Mouse (Mus musculus) forebrain, embryonic 10.5 days (tissue): Measurements from ENCODE around the gene St7. TPM values are rescaled to one million over a fixed set of nuclear protein-coding genes. Genes with fewer than 3 reads are reported as not detected.
A peak's percentile ranks its signal among the peaks of the same experiment; 100 is the strongest.

Experiments used
- DNase-seq: peaks from one replicate; pipeline ENCODE4 v3.0.0-alpha.2; 2017; ENCODE audit warnings: low spot score; ENCODE audit errors: extremely low spot score
- H3K27ac ChIP-seq: fragments of 300-500 bp; sonication (generic); 2 replicates; pipeline ENCODE4 v1.5.1; 2016; ENCODE audit warnings: mild to moderate bottlenecking
- H3K27me3 ChIP-seq: fragments of 300-500 bp; sonication (generic); 2 replicates; pipeline ENCODE4 v1.6.1; 2016; ENCODE audit warnings: mild to moderate bottlenecking; ENCODE audit not compliant: poor library complexity, severe bottlenecking
- H3K36me3 ChIP-seq: fragments of 300-500 bp; sonication (generic); replicated peaks from 2 replicates; pipeline ENCODE4 v1.6.1; 2016; ENCODE audit warnings: mild to moderate bottlenecking, moderate library complexity
- H3K4me1 ChIP-seq: fragments of 300-500 bp; sonication (generic); 2 replicates; pipeline ENCODE4 v1.6.1; 2016
- H3K4me3 ChIP-seq: fragments of 300-500 bp; sonication (generic); 2 replicates; pipeline ENCODE4 v1.5.1; 2016; ENCODE audit warnings: mild to moderate bottlenecking, moderate library complexity
- H3K9me3 ChIP-seq: fragments of 300-500 bp; sonication (generic); 2 replicates; pipeline ENCODE4 v1.6.1; 2016; ENCODE audit warnings: mild to moderate bottlenecking, moderate library complexity
- WGBS: fragments of 180-500 bp; shearing (Covaris S2); methylation state at CpG from one replicate; pipeline ENCODE4 v1.1.7; 2016; 5-methylcytosine and 5-hydroxymethylcytosine counted together
- polyA plus RNA-seq: library from polyadenylated mRNA; unstranded; fragments of >200 nt; fragmentation: Nextera tagmentation; extraction: Ambion mirVana; gene quantifications from 2 replicates; pipeline ENCODE4 v1.2.1, GENCODE M21; 2016

Gene St7
- polyA plus RNA-seq, 1 experiment from 2014 or later, result 22.9 TPM

GRCm38 (mm10) chr6:17968467-17969144, 275.9 kb downstream of the St7 start:
- Histone ChIP-seq H3K9me3 (no peaks in the 10 kb centered on the region), H3K4me3 (no peak overlapping the region), H3K27me3 (no peaks in the 10 kb centered on the region), H3K36me3 (no peaks in the 10 kb centered on the region), H3K27ac (no peak overlapping the region), H3K4me1 (peaks cover 3% of the 10 kb centered on the region; the same call in 1 of the 2 replicates)
- peak; percentile 57 for DNase-seq
- WGBS, result 77% methylated on average over 1 of the region's 1 CpGs

- no peak overlapping the region for H3K27ac ChIP-seq
- no peaks in the 10 kb centered on the region for H3K9me3 ChIP-seq
- H3K4me1 ChIP-seq, result peaks cover 2% of the 10 kb centered on the region; the same call in 1 of the 2 replicates
- H3K36me3 ChIP-seq, result no peaks in the 10 kb centered on the region
- H3K4me3 ChIP-seq, result no peak overlapping the region
- no peaks in the 10 kb centered on the region for H3K27me3 ChIP-seq
- WGBS, result 89% methylated on average over 1 of the region's 1 CpGs
- DNase-seq, result no peak
Observed at GRCm38 (mm10) chr6:17969815-17970214, 277.1 kb downstream of the St7 start.

GRCm38 (mm10) chr6:17971393-17971792, 278.7 kb downstream of the St7 start:
- H3K4me3 ChIP-seq, result no peak overlapping the region
- no peaks in the 10 kb centered on the region for H3K9me3 ChIP-seq
- H3K4me1 ChIP-seq, result no peaks in the 10 kb centered on the region; the same call in 1 of the 2 replicates
- no peak for DNase-seq
- no peaks in the 10 kb centered on the region for H3K36me3 ChIP-seq
- no peak overlapping the region for H3K27ac ChIP-seq
- H3K27me3 ChIP-seq, result no peaks in the 10 kb centered on the region

GRCm38 (mm10) chr6:17974416-17974815, 281.7 kb downstream of the St7 start:
- no peak for DNase-seq
- 94% methylated on average over 3 of the region's 3 CpGs for WGBS
- H3K4me1 ChIP-seq, result no peaks in the 10 kb centered on the region
- H3K27ac ChIP-seq, result no peak overlapping the region
- no peaks in the 10 kb centered on the region for H3K36me3 ChIP-seq
- H3K9me3 ChIP-seq, result no peaks in the 10 kb centered on the region
- H3K27me3 ChIP-seq, result no peaks in the 10 kb centered on the region
- no peak overlapping the region for H3K4me3 ChIP-seq

- Histone ChIP-seq H3K27ac (no peak overlapping the region), H3K27me3 (no peaks in the 10 kb centered on the region), H3K9me3 (no peaks in the 10 kb centered on the region), H3K4me1 (no peaks in the 10 kb centered on the region), H3K36me3 (no peaks in the 10 kb centered on the region), H3K4me3 (no peak overlapping the region)
- no peak for DNase-seq
- WGBS, result 57% methylated on average over 1 of the region's 1 CpGs
Observed at GRCm38 (mm10) chr6:17977165-17977564, 284.4 kb downstream of the St7 start.

- Histone ChIP-seq H3K27ac (no peak overlapping the region), H3K9me3 (no peaks in the 10 kb centered on the region), H3K4me3 (no peak overlapping the region), H3K27me3 (no peaks in the 10 kb centered on the region), H3K4me1 (no peaks in the 10 kb centered on the region), H3K36me3 (no peaks in the 10 kb centered on the region)
- 90% methylated on average over 5 of the region's 5 CpGs for WGBS
- DNase-seq, result no peak
Observed at GRCm38 (mm10) chr6:17978324-17978723, 285.6 kb downstream of the St7 start.

- DNase-seq, result no peak
- WGBS, result 91% methylated on average over 3 of the region's 3 CpGs
- Histone ChIP-seq H3K27ac (no peak overlapping the region), H3K36me3 (no peaks in the 10 kb centered on the region), H3K4me3 (no peak overlapping the region), H3K9me3 (no peaks in the 10 kb centered on the region), H3K4me1 (no peaks in the 10 kb centered on the region), H3K27me3 (no peaks in the 10 kb centered on the region)
Observed at GRCm38 (mm10) chr6:17978881-17979280, 286.1 kb downstream of the St7 start.

GRCm38 (mm10) chr6:17979361-17979760, 286.6 kb downstream of the St7 start:
- no peaks in the 10 kb centered on the region for H3K27me3 ChIP-seq
- WGBS, result 75% methylated on average over 1 of the region's 1 CpGs

GRCm38 (mm10) chr6:17990173-17991028, 297.7 kb downstream of the St7 start:
- 91% methylated on average over 9 of the region's 9 CpGs for WGBS
- Histone ChIP-seq H3K27me3 (peaks cover 33% of the 10 kb centered on the region), H3K4me3 (no peak overlapping the region), H3K9me3 (no peaks in the 10 kb centered on the region), H3K36me3 (no peaks in the 10 kb centered on the region), H3K27ac (no peak overlapping the region), H3K4me1 (peaks cover 5% of the 10 kb centered on the region)
- DNase-seq, result no peak

More at GRCm38 (mm10) chr6:17979361-17979760, 286.6 kb downstream of the St7 start:
- Histone ChIP-seq H3K36me3 (no peaks in the 10 kb centered on the region), H3K27ac (no peak overlapping the region), H3K9me3 (no peaks in the 10 kb centered on the region), H3K4me1 (no peaks in the 10 kb centered on the region), H3K4me3 (no peak overlapping the region)
- no peak for DNase-seq

GRCm38 (mm10) chr6:17991625-17992024, 298.9 kb downstream of the St7 start:
- 80% methylated on average over 7 of the region's 7 CpGs for WGBS
- Histone ChIP-seq H3K4me3 (no peak overlapping the region), H3K27me3 (peaks cover 33% of the 10 kb centered on the region), H3K4me1 (peaks cover 5% of the 10 kb centered on the region), H3K27ac (no peak overlapping the region), H3K36me3 (no peaks in the 10 kb centered on the region), H3K9me3 (no peaks in the 10 kb centered on the region)
- no peak for DNase-seq

Other genes with a start within 250 kb of the St7 start
- gene Met, start 229.1 kb upstream of the St7 start, polyA plus RNA-seq, result 0.81 and 0.82 TPM in 2 replicates
- 211 and 227 TPM in 2 replicates for gene Capza2, start 56.7 kb upstream of the St7 start, polyA plus RNA-seq